Mouse (Mus musculus): ENCODE data around the gene Fuz. TPM values are rescaled to one million over a fixed set of nuclear protein-coding genes. Genes with fewer than 3 reads are reported as not detected.
A peak's percentile ranks its signal among the peaks of the same experiment; 100 is the strongest.

Gene Fuz
- polyA plus RNA-seq, 1 experiment from 2014 or later: 30.1 TPM

DNA sequence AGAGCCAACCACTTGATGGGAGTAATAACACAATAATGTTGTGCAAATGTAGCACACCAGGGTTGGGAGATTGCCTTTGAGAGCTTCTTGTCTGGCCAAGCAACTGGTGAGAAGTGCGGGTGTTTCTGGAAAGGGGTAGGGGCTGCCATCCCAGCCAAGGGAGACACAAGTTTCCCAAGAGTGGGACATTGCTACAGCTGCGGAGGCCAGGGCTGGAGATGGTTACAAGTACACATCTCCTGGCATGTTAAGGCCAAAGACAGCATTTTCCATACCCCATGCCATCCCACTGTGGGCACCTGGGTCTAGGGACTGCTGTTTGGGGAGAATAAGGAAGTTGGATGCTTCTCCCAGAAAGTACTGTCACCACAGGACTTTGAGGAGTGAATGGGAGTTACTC is 42.8 kb upstream of the Fuz start:
- H3K4me2 ChIP-seq (replicated peaks): no peak overlapping the region
- H3K27me3 ChIP-seq: no peaks in the 10 kb centered on the region
- 89% methylated on average over 2 of the region's 2 CpGs for WGBS
- H3K36me3 ChIP-seq: peaks cover 6% of the 10 kb centered on the region; the same call in 1 of the 2 replicates
- no peak overlapping the region for H3K27ac ChIP-seq (replicated peaks)
- H3K9ac ChIP-seq: no peak overlapping the region
- no peaks in the 10 kb centered on the region for H3K9me3 ChIP-seq (replicated peaks)
- ATAC-seq (ENCODE audit: insufficient number of reproducible peaks, low FRiP score, low TSS enrichment, low read depth): no peak
- H3K4me1 ChIP-seq: peaks cover 69% of the 10 kb centered on the region
- H3K4me3 ChIP-seq (replicated peaks): no peak overlapping the region

DNA sequence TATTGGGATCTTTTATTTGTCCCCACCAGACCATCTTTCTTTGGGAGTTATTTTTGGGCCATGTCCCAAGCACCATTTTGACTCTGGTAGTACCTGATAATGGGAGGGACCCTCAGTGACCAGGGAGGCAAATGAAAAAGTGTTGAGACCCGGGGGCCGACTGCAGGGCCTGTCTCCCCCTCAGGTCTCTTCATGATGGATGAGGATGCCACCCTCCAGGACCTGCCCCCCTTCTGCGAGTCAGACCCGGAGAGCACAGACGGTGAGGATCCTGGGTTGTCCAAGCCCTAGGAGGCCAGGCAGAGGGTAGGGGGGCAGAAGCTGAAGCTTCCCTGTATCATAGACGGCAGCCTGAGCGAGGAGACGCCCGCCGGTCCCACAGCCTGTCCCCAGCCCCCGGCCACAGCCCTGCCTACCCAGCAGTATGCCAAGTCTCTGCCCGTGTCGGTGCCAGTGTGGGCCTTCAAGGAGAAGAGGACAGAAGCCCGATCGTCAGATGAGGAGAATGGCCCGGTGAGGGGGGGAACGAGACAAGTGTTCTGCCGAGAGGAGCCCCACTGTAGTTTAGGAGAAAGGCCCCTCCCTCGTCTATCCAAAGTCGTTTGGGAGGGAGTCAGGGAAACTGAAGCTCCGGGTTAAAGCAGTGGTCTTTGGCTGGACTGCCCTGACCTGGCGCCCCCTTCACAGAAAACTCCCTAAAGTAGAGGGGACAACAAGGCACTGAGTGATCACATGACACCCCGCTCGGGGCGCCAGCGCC is 42.1 kb upstream of the Fuz start:
- peak overlapping the region; percentile 95 for H3K27ac ChIP-seq (replicated peaks)
- 28% methylated on average over 26 of the region's 26 CpGs for WGBS
- peak overlapping the region; percentile 50 for H3K9ac ChIP-seq
- no peak for ATAC-seq (ENCODE audit: insufficient number of reproducible peaks, low FRiP score, low TSS enrichment, low read depth)
- peaks cover 75% of the 10 kb centered on the region for H3K4me1 ChIP-seq
- H3K4me2 ChIP-seq (replicated peaks): peak overlapping the region; percentile 91
- no peaks in the 10 kb centered on the region for H3K27me3 ChIP-seq
- H3K4me3 ChIP-seq (replicated peaks): peak overlapping the region; percentile 49
- peaks cover 6% of the 10 kb centered on the region; the same call in 1 of the 2 replicates for H3K36me3 ChIP-seq
- no peaks in the 10 kb centered on the region for H3K9me3 ChIP-seq (replicated peaks)

DNA sequence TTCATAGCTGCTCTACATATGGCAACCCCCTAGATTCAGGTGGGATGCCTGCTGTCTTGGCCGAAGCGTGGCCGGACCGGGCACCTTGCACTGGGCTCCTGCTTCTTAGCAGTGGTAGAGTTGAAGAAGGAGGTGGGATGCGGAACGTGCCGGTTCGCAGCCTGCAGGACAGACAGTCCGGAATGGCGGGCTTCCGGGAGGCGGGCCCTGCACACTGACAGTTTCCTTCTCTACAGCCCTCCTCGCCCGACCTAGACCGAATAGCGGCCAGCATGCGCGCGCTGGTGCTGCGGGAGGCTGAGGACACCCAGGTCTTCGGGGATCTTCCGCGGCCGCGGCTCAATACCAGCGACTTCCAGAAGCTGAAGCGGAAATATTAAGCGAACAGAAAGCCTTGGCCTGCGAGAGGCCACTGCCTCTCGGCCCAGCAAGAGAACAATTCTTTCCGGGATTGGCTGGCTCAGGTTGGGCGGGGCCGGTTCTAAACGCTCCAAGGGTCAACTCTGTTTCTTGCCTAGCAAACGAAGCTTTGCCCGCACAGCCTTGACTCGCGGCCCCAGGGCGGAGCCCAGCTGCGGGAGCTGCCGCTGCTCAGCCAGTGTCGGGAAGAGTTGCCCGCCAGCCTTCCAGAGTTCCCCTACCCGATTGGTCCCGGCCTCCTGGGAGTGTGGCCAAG is 41.4 kb upstream of the Fuz start:
- Histone ChIP-seq H3K9me3 (replicated peaks) (no peaks in the 10 kb centered on the region), H3K4me1 (peaks cover 75% of the 10 kb centered on the region), H3K9ac (peak overlapping the region; percentile 50), H3K27ac (replicated peaks) (peak overlapping the region; percentile 95), H3K36me3 (peaks cover 8% of the 10 kb centered on the region), H3K4me2 (replicated peaks) (peak overlapping the region; percentile 91), H3K27me3 (no peaks in the 10 kb centered on the region), H3K4me3 (replicated peaks) (peak overlapping the region; percentile 49)
- WGBS: 3% methylated on average over 45 of the region's 45 CpGs
- ATAC-seq (ENCODE audit: insufficient number of reproducible peaks, low FRiP score, low TSS enrichment, low read depth): peak; percentile 45

DNA sequence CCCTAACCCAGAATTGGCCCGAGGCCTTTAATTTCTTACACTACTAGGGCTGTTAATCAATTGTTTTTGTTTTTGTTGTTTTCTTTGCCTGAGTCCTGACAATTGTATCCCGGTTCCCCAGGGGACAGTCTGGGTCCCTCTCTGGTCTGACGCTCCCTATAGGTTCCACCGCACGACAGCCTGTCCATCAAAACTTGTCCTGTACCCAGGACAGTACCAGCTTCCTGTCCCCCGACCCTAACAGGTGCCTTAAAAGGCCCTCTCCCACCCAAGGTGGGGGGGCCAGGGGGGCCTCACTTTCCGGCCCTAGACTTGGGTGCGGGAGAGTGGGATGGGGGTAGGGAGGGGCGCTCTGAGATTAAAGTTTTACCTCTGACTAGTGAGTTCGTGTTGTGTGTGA is 40.8 kb upstream of the Fuz start:
- Histone ChIP-seq H3K4me1 (peaks cover 78% of the 10 kb centered on the region), H3K9me3 (replicated peaks) (no peaks in the 10 kb centered on the region), H3K4me3 (replicated peaks) (peak overlapping the region; percentile 49), H3K4me2 (replicated peaks) (peak overlapping the region; percentile 91), H3K9ac (peak overlapping the region; percentile 50; the same call in 1 of the 2 replicates), H3K36me3 (peaks cover 13% of the 10 kb centered on the region), H3K27me3 (no peaks in the 10 kb centered on the region), H3K27ac (replicated peaks) (peak overlapping the region; percentile 95)
- no peak for ATAC-seq (ENCODE audit: insufficient number of reproducible peaks, low FRiP score, low TSS enrichment, low read depth)
- 37% methylated on average over 10 of the region's 10 CpGs for WGBS

DNA sequence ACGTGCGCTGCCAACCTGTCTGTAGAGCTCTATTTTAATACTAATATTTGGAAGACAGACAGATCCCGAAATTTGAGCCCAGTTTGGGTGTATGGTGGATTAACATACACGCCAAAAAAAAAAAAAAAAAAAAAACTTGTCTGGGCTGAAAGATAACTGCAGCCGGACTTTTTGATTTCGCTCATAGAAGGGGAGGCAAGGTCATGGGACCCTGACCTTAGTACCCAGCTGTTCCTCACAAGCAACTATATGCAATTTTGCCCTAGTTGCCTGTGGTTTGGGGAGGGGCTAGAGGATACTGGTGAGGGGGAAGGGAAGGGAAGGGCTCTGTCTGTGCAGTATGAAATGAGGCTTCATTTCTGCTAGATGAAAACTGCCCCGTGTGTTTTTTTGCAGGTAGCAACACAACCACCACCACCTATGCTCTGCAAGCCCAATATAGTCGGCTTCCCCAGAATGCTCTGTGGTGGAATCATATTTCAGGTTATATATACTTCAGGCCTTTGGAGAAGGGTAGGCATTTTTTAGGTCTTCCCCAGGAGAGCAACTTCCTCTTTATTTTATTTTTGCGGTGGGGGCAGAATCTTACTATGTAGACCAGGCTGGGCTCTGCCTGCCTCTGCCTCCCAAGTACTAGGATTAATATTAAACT is 39.5 kb upstream of the Fuz start:
- Histone ChIP-seq H3K9me3 (replicated peaks) (no peaks in the 10 kb centered on the region), H3K27ac (replicated peaks) (peak overlapping the region; percentile 92), H3K4me3 (replicated peaks) (peak overlapping the region; percentile 72), H3K4me2 (replicated peaks) (peak overlapping the region; percentile 93), H3K27me3 (no peaks in the 10 kb centered on the region), H3K9ac (no peak overlapping the region), H3K36me3 (peaks cover 14% of the 10 kb centered on the region), H3K4me1 (peaks cover 78% of the 10 kb centered on the region)
- ATAC-seq (ENCODE audit: insufficient number of reproducible peaks, low FRiP score, low TSS enrichment, low read depth): no peak
- 60% methylated on average over 9 of the region's 9 CpGs for WGBS

DNA sequence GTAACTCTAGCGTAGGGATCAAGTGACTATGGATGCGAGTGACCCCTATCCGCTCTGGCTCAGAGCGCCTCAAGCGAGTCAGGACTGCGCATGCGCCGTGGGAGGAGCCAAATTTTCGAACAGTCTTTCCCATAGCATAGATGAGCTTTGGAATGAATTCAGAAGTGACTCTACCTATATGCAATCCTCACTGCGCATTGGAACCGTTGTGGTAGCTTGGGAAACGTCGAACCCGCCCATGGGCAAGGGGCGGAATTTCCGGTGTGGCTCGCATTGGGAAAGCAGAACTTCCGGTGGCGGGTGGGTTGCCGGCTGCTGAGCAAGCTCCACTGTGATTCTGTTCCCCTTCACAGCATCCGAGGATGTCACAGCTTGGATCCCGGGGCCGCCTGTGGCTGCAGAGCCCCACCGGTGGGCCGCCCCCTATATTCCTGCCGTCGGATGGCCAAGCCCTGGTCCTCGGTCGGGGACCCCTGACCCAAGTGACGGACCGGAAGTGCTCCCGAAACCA is 38.8 kb upstream of the Fuz start, which contains the start of gene Pnkp:
Gene Pnkp, plus strand, starts transcription at position 98 of the 511 bp plus-strand sequence.
- under 1% methylated on average over 32 of the region's 32 CpGs for WGBS
- ATAC-seq (ENCODE audit: insufficient number of reproducible peaks, low FRiP score, low TSS enrichment, low read depth): peak; percentile 61
- H3K36me3 ChIP-seq: peaks cover 21% of the 10 kb centered on the region
- peak within 1 kb of the TSS; percentile 76 for H3K9ac ChIP-seq
- H3K27ac ChIP-seq (replicated peaks): peak within 1 kb of the TSS; percentile 92
- H3K4me3 ChIP-seq (replicated peaks): peak within 1 kb of the TSS; percentile 72
- no peaks in the 10 kb centered on the region for H3K27me3 ChIP-seq
- peaks cover 76% of the 10 kb centered on the region for H3K4me1 ChIP-seq
- peak within 1 kb of the TSS; percentile 93 for H3K4me2 ChIP-seq (replicated peaks)
- no peaks in the 10 kb centered on the region for H3K9me3 ChIP-seq (replicated peaks)

DNA sequence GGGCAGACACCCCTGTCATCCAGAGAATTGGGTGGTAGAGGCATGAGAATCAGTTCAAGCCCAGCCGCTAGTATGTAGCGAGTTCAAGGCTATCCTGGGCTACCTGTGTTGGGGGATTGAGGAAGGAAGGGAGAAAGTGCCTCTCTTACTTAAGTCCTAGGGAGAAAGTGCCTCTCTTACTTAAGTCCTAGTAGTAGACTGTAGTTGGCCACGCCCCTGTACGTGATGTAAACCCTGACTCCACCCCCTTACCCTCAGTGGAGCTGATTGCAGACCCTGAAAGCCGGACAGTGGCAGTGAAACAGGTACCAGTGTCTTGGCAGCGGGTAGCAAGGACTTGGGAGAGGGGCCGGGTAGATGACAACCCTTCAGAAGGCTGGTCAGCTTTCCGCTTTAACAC is 38.0 kb upstream of the Fuz start:
- no peak for ATAC-seq (ENCODE audit: insufficient number of reproducible peaks, low FRiP score, low TSS enrichment, low read depth)
- Histone ChIP-seq H3K4me3 (replicated peaks) (peak overlapping the region; percentile 72), H3K4me2 (replicated peaks) (peak overlapping the region; percentile 93), H3K4me1 (peaks cover 68% of the 10 kb centered on the region), H3K27me3 (no peaks in the 10 kb centered on the region), H3K9me3 (replicated peaks) (no peaks in the 10 kb centered on the region), H3K27ac (replicated peaks) (peak overlapping the region; percentile 92; the same call in 1 of the 2 replicates), H3K9ac (peak overlapping the region; percentile 76), H3K36me3 (peaks cover 26% of the 10 kb centered on the region)
- 26% methylated on average over 8 of the region's 8 CpGs for WGBS

DNA sequence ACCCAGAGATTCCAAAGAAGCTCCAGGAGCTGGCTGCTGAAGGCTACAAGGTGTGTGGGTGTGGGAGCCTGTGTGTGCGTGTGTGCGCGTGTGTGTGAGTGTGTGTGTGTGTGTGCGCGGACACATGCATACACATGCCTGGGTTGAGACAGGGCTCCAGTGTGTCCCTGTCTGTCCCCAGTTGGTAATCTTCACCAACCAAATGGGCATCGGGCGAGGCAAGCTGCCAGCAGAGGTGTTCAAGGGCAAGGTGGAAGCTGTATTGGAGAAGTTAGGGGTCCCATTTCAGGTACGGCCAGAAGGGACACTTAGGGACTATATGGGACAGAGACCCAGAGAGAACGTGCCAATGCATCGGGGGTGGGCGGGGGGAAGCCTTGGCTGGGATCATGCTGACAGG is 36.0 kb upstream of the Fuz start:
- WGBS: 89% methylated on average over 11 of the region's 11 CpGs
- no peaks in the 10 kb centered on the region for H3K9me3 ChIP-seq (replicated peaks)
- ATAC-seq (ENCODE audit: insufficient number of reproducible peaks, low FRiP score, low TSS enrichment, low read depth): no peak
- H3K36me3 ChIP-seq: peaks cover 43% of the 10 kb centered on the region
- H3K4me2 ChIP-seq (replicated peaks): no peak overlapping the region
- H3K27me3 ChIP-seq: no peaks in the 10 kb centered on the region
- no peak overlapping the region for H3K9ac ChIP-seq
- H3K4me1 ChIP-seq: peaks cover 68% of the 10 kb centered on the region
- no peak overlapping the region for H3K4me3 ChIP-seq (replicated peaks)
- H3K27ac ChIP-seq (replicated peaks): no peak overlapping the region

DNA sequence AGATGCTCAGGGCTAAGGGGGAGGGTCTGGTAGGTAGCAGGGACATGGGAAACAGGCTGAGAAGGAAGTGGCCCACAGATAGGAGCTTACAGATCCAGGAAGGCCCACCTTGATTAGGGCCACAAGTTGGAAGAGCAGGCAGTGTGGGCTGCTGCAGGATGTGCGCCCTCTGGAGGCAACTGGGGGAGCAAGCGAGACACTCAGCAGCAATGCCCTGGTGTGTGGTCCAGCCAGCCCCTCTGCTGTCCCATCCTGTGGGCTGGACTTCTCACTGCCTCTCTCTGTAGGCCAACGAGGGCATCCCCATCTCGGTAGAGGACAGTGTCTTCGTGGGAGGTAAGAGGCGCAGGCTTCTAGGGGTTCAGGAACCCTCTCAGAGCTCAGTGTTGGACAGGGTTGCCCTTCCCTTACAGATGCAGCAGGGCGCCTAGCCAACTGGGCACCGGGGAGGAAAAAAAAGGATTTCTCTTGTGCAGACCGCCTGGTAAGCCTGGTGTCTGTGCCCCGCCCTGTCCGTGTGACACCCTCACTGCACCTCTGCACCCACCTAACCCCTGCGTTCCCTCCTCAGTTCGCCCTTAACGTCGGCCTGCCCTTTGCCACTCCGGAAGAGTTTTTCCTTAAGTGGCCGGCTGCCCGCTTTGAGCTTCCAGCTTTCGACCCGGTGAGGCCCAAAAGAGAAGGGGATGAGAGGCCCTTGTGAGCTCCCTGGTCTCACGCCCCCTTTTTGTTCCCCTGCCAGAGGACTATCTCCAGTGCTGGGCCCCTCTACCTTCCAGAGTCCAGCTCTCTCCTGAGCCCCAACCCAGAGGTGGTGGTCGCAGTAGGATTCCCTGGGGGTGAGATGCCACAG is 35.1 kb upstream of the Fuz start:
- H3K4me3 ChIP-seq (replicated peaks): no peak overlapping the region
- H3K36me3 ChIP-seq: peaks cover 52% of the 10 kb centered on the region
- no peak overlapping the region for H3K9ac ChIP-seq
- no peak for ATAC-seq (ENCODE audit: insufficient number of reproducible peaks, low FRiP score, low TSS enrichment, low read depth)
- peaks cover 68% of the 10 kb centered on the region for H3K4me1 ChIP-seq
- H3K4me2 ChIP-seq (replicated peaks): no peak overlapping the region
- no peaks in the 10 kb centered on the region for H3K9me3 ChIP-seq (replicated peaks)
- WGBS: 57% methylated on average over 22 of the region's 22 CpGs
- H3K27me3 ChIP-seq: no peaks in the 10 kb centered on the region
- peak overlapping the region; percentile 58 for H3K27ac ChIP-seq (replicated peaks)

DNA sequence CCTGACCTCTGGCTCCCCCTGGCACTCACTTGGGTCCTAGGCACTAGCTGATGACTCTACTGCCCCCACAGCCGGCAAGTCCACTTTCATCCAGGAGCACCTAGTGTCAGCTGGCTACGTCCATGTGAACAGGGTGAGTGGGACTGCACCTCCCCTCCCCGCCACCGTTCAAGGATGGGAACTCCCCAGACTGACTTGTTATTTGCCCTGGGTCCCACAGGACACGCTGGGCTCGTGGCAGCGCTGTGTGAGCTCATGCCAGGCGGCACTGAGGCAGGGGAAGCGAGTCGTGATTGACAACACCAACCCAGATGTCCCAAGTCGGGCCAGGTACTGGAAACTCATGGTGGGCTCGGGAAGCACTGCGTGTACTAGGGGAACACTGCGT is 34.5 kb upstream of the Fuz start:
- peak overlapping the region; percentile 58; the same call in 1 of the 2 replicates for H3K27ac ChIP-seq (replicated peaks)
- no peak for ATAC-seq (ENCODE audit: insufficient number of reproducible peaks, low FRiP score, low TSS enrichment, low read depth)
- H3K4me1 ChIP-seq: peaks cover 68% of the 10 kb centered on the region
- H3K9me3 ChIP-seq (replicated peaks): no peaks in the 10 kb centered on the region
- peaks cover 56% of the 10 kb centered on the region for H3K36me3 ChIP-seq
- H3K4me3 ChIP-seq (replicated peaks): no peak overlapping the region
- H3K4me2 ChIP-seq (replicated peaks): no peak overlapping the region
- no peaks in the 10 kb centered on the region for H3K27me3 ChIP-seq
- WGBS: 70% methylated on average over 14 of the region's 14 CpGs
- no peak overlapping the region for H3K9ac ChIP-seq

All from embryonic facial prominence, embryonic 15.5 days (tissue).